Comparison of ENCODE assay signal across 15 mouse cellular contexts in the genomic region with DNA sequence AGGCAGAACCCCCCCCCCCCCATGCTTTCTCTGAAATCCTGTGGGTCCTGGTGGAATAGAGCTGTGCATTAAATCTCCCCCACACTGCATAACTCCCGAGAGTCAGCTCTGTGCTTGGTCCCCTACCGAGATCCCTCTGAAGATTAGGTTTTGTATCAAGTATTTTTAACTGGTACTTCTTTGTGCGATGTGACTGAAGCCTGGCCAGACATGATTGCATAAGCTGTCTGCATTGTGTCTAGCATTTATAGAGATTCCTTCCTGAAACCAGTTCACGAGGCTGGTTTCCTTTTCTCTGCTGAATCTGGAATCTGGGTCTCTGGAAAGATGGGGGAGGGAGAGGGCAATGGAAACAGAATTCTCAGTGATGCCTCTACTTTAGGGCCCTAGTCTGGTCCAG. TPM values are rescaled to one million over a fixed set of nuclear protein-coding genes. Genes with fewer than 3 reads are reported as not detected.
A peak's percentile ranks its signal among the peaks of the same experiment; 100 is the strongest.
DNase-seq lines count a peak whose midpoint lies in the region; ATAC-seq and TF ChIP-seq lines count a peak whose summit lies in the region.
"Had no signal": no experiment of that assay in that cellular context is flagged by ENCODE, and none has a peak within 500 bp of the region (broad histone marks: within the 10 kb centered on the region; RNA-seq: fewer than 3 reads in every experiment).

No protein-coding gene starts in this region.

- WGBS in forebrain, embryonic 10.5 days: 70% methylated on average over 4 of the region's 4 CpGs
- WGBS in forebrain, postnatal 0 days: 41% methylated on average over 4 of the region's 4 CpGs
- 19% methylated on average over 4 of the region's 4 CpGs for WGBS in lung, postnatal 0 days
- WGBS in stomach, embryonic 16.5 days: 50% methylated on average over 4 of the region's 4 CpGs

- no peak for ATAC-seq in forebrain, postnatal 0 days
- no peak for ATAC-seq in lung, postnatal 0 days
- ATAC-seq in stomach, embryonic 16.5 days (ENCODE audit: insufficient read depth, low FRiP score): no peak
- ATAC-seq: forebrain, embryonic 14.5 days had no signal

- H3K9ac ChIP-seq in forebrain, postnatal 0 days: no peak overlapping the region
- H3K9ac ChIP-seq in lung, postnatal 0 days (replicated peaks; ENCODE audit: low read depth): no peak overlapping the region
- H3K9ac ChIP-seq in stomach, embryonic 16.5 days (ENCODE audit: low read length): no peak overlapping the region
- H3K9ac ChIP-seq: neural tube, embryonic 15.5 days had no signal

- TF ChIP-seq EP300 in lung, postnatal 0 days (IDR thresholded peaks at IDR 0.05): no peak

- TF ChIP-seq POLR2A in cortical plate, adult 2 months (IDR thresholded peaks at IDR 0.05; ENCODE audit: extremely low read depth, insufficient read depth, low read length): no peak

- no peaks in the 10 kb centered on the region for H3K27me3 ChIP-seq in forebrain, embryonic 10.5 days (ENCODE audit: poor library complexity, severe bottlenecking)
- H3K27me3 ChIP-seq in forebrain, postnatal 0 days (ENCODE audit: insufficient read depth, low read length): no peaks in the 10 kb centered on the region
- no peaks in the 10 kb centered on the region for H3K27me3 ChIP-seq in lung, postnatal 0 days (replicated peaks; ENCODE audit: insufficient read depth, low read length)
- H3K27me3 ChIP-seq in stomach, embryonic 16.5 days (ENCODE audit: control insufficient read depth, insufficient read depth, low read length): no peaks in the 10 kb centered on the region
- H3K27me3 ChIP-seq: neural tube, embryonic 15.5 days had no signal

- H3K4me1 ChIP-seq in forebrain, embryonic 10.5 days: peaks cover 46% of the 10 kb centered on the region
- H3K4me1 ChIP-seq in forebrain, postnatal 0 days (ENCODE audit: insufficient read depth): no peaks in the 10 kb centered on the region
- no peaks in the 10 kb centered on the region; the same call in 1 of the 2 replicates for H3K4me1 ChIP-seq in lung, postnatal 0 days (ENCODE audit: insufficient read depth, low read depth, low read length)
- H3K4me1 ChIP-seq in cortical plate, adult 2 months (ENCODE audit: control insufficient read depth, insufficient read depth, low read length): peaks cover 3% of the 10 kb centered on the region
- H3K4me1 ChIP-seq in stomach, embryonic 16.5 days (ENCODE audit: control insufficient read depth, insufficient read depth, low read length): peaks cover 21% of the 10 kb centered on the region

- DNase-seq in forebrain, embryonic 10.5 days (ENCODE audit: extremely low spot score, low spot score): no peak
- no peak for DNase-seq in forebrain, postnatal 0 days
- DNase-seq in lung, postnatal 0 days (ENCODE audit: low spot score): peak; percentile 58
- DNase-seq in lung, postnatal 10 days: no peak
- DNase-seq in layer of hippocampus, adult 8-10 months (ENCODE audit: low spot score in 2 of 2): no peak
- no peak for DNase-seq in kidney, postnatal 14 days
- DNase-seq: adrenal gland, postnatal 14 days; cerebellum, adult 11 months; gastrocnemius, postnatal 25 days; kidney, postnatal 4 days; lung, postnatal 14 days had no signal

- no peak overlapping the region for H3K4me2 ChIP-seq in forebrain, postnatal 0 days (ENCODE audit: low read depth)
- H3K4me2 ChIP-seq in lung, postnatal 0 days (replicated peaks; ENCODE audit: low read depth, low read length): no peak overlapping the region
- H3K4me2 ChIP-seq in stomach, embryonic 16.5 days (ENCODE audit: low read depth, low read length): no peak overlapping the region
- H3K4me2 ChIP-seq: neural tube, embryonic 15.5 days had no signal

- H3K27ac ChIP-seq in forebrain, embryonic 10.5 days: peak overlapping the region; percentile 44; the same call in 1 of the 2 replicates
- no peak overlapping the region for H3K27ac ChIP-seq in forebrain, postnatal 0 days (ENCODE audit: low read depth, low read length)
- H3K27ac ChIP-seq in lung, postnatal 0 days (ENCODE audit: low read length): no peak overlapping the region
- peak overlapping the region; percentile 32; the same call in 1 of the 2 replicates for H3K27ac ChIP-seq in cortical plate, adult 2 months (ENCODE audit: insufficient read depth, low read length)
- peak overlapping the region; percentile 55; the same call in 1 of the 2 replicates for H3K27ac ChIP-seq in stomach, embryonic 16.5 days (ENCODE audit: low read length)
- H3K27ac ChIP-seq: neural tube, embryonic 15.5 days had no signal

- H3K36me3 ChIP-seq in forebrain, embryonic 10.5 days (replicated peaks): no peaks in the 10 kb centered on the region; the same call in 1 of the 2 replicates
- H3K36me3 ChIP-seq in forebrain, postnatal 0 days (ENCODE audit: insufficient read depth): no peaks in the 10 kb centered on the region
- H3K36me3 ChIP-seq in lung, postnatal 0 days (ENCODE audit: insufficient read depth, low read length): no peaks in the 10 kb centered on the region
- H3K36me3 ChIP-seq in stomach, embryonic 16.5 days (ENCODE audit: control insufficient read depth, insufficient read depth, low read length): no peaks in the 10 kb centered on the region
- H3K36me3 ChIP-seq: neural tube, embryonic 15.5 days had no signal

- TF ChIP-seq CTCF in forebrain, postnatal 0 days (IDR thresholded peaks at IDR 0.05; ENCODE audit: low read depth): no peak
- TF ChIP-seq CTCF in lung, postnatal 0 days (IDR thresholded peaks at IDR 0.05): no peak
- TF ChIP-seq CTCF in cortical plate, adult 2 months (IDR thresholded peaks at IDR 0.05; ENCODE audit: extremely low read depth, insufficient read depth, low read length): no peak

- H3K9me3 ChIP-seq in forebrain, embryonic 10.5 days: no peaks in the 10 kb centered on the region
- no peaks in the 10 kb centered on the region for H3K9me3 ChIP-seq in forebrain, postnatal 0 days (ENCODE audit: low read length)
- no peaks in the 10 kb centered on the region for H3K9me3 ChIP-seq in lung, postnatal 0 days (ENCODE audit: low read length)
- H3K9me3 ChIP-seq in stomach, embryonic 16.5 days (replicated peaks; ENCODE audit: control insufficient read depth, low read length): no peaks in the 10 kb centered on the region
- H3K9me3 ChIP-seq: neural tube, embryonic 15.5 days had no signal

- H3K4me3 ChIP-seq in forebrain, embryonic 10.5 days: no peak overlapping the region
- H3K4me3 ChIP-seq in forebrain, postnatal 0 days (ENCODE audit: low read depth, low read length): no peak overlapping the region
- no peak overlapping the region for H3K4me3 ChIP-seq in lung, postnatal 0 days (ENCODE audit: low read depth, low read length)
- no peak overlapping the region for H3K4me3 ChIP-seq in cortical plate, adult 2 months (ENCODE audit: insufficient read depth, low read length)
- H3K4me3 ChIP-seq in stomach, embryonic 16.5 days (replicated peaks; ENCODE audit: low read length): no peak overlapping the region
- H3K4me3 ChIP-seq: neural tube, embryonic 15.5 days had no signal

RNA-seq across cellular contexts. Expression of gene Ppcdc, which starts 11.5 kb away (rescaled TPM):
- 24.8 and 25.6 TPM in 2 replicates for polyA plus RNA-seq in forebrain, embryonic 10.5 days (2016; fragmentation: Nextera tagmentation; extraction: Ambion mirVana)
- total RNA-seq in forebrain, postnatal 0 days (2014; rRNA removed): 16.2 and 20.5 TPM in 2 replicates
- polyA plus RNA-seq in forebrain, postnatal 0 days (2015; fragmentation: Nextera tagmentation; extraction: Ambion mirVana): 14.9 and 18.3 TPM in 2 replicates
- polyA plus RNA-seq in lung, postnatal 0 days (2015; fragmentation: Nextera tagmentation; extraction: Ambion mirVana): 25.9 and 29.2 TPM in 2 replicates
- polyA plus RNA-seq in cortical plate, adult 2 months (2012; rRNA removed): 22.2 and 22.9 TPM in 2 replicates
- 26.4 and 28.7 TPM in 2 replicates for polyA plus RNA-seq in stomach, embryonic 16.5 days (2015; fragmentation: Nextera tagmentation; extraction: Ambion mirVana)
- total RNA-seq in layer of hippocampus, adult 8-10 months (2022): 10 to 100 TPM; 16.1 to 26.1 (median 23.2) TPM

RNA-seq across cellular contexts. Expression of gene Scamp5, which starts 39.5 kb away (rescaled TPM):
- polyA plus RNA-seq in forebrain, embryonic 10.5 days (2016; fragmentation: Nextera tagmentation; extraction: Ambion mirVana): 12.9 and 15.5 TPM in 2 replicates
- total RNA-seq in forebrain, postnatal 0 days (2014; rRNA removed): 252 and 282 TPM in 2 replicates
- polyA plus RNA-seq in forebrain, postnatal 0 days (2015; fragmentation: Nextera tagmentation; extraction: Ambion mirVana): 167 and 175 TPM in 2 replicates
- polyA plus RNA-seq in lung, postnatal 0 days (2015; fragmentation: Nextera tagmentation; extraction: Ambion mirVana): 3.5 and 4.0 TPM in 2 replicates
- 376 and 379 TPM in 2 replicates for polyA plus RNA-seq in cortical plate, adult 2 months (2012; rRNA removed)
- 28.5 and 31.0 TPM in 2 replicates for polyA plus RNA-seq in stomach, embryonic 16.5 days (2015; fragmentation: Nextera tagmentation; extraction: Ambion mirVana)
- 100 to 1,000 TPM; 361 to 395 (median 373) TPM for total RNA-seq in layer of hippocampus, adult 8-10 months (2022)

Comparison
In these comparisons a context has a peak if more than half of its experiments do, and no peak if none do; other contexts are left out.
1. H3K27ac ChIP-seq: peak in forebrain, embryonic 10.5 days (single experiment), cortical plate, adult 2 months (single experiment) and stomach, embryonic 16.5 days (single experiment); none in forebrain, postnatal 0 days (single experiment) and lung, postnatal 0 days (single experiment).